Mouse (Mus musculus) embryo, embryonic 9.5 days (tissue): Measurements from ENCODE around the gene Sms.

Experiments used
- DNase-seq: peaks from one replicate; pipeline ENCODE4 v3.0.0-alpha.2; 2017; ENCODE audit errors: extremely low spot score

Sms gene

DNA sequence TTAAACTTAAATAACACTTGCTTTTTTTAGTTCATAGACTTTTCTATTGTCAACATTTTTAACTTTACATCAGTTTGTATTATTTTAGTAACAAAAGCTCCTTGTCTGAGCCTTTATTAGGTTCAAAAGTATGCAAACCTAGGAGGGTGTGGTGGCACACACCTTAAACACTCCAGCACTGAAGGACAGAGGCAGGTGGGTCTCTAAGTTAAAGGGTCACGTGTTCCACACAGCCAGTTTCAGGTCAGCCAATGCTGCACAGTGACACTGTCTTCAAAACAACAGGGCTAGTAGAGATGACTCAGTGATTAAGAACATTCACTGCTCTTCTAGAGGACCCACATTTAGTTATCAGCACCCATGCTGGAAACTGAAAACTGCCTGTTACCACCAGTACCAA is 43.1 kb downstream of the Sms start:
- no peak for DNase-seq

DNA sequence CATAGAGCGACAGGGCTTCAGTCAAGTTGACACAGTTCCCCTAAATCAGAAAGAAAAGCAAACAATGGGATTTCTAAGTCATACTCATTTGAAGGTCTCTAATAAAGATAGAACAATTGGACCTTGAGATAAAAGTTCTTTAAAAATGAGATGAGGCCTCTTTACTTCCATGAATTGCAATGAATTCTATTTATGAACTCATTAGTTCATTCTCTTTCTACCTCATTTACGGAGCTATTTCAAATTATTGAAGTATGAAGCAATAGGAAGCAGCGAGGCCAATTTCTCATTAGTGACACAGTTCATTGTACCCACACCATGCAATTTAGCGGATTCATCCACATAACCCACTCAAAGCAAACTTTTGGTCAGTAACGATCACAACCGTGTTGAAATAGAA is 44.7 kb downstream of the Sms start:
- DNase-seq, result no peak

DNA sequence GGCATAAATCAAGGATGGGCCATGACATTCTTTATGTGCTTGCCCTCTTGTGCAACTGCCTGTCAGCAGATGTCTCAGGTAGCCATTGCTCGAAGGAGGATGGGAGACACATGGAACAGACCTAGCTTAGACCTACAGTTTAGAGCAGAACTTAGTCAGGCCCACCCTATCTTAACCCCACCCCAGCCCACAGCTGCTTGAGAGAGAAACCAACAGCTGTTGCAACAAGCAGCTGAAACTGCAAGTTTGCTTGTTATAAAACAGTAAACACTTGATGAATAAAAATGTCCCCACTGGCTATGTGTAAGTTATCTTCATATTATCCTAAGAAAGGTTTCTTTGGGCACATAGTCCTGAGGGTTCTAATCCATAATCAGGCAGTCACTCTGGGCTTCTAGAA is 57.3 kb downstream of the Sms start:
- no peak for DNase-seq

DNA sequence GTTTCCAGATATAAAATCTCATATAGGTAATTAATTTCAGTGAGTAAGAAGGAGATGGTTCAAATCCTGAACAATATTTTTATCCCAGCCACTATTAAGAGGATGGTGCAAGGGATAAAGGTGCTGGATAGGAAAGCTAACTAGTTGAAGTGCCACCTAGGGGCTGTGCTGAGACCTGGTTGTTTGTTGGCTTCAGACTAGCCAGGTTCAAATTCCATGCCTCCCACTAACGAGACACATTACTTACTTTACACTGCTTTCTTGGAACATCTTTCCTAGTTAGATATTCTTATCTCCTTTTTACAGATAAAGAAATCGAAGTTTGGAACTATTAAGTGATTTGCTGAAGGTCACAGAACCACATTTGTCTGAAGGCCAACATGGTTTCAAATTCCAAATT is 72.6 kb downstream of the Sms start:
- no peak for DNase-seq

DNA sequence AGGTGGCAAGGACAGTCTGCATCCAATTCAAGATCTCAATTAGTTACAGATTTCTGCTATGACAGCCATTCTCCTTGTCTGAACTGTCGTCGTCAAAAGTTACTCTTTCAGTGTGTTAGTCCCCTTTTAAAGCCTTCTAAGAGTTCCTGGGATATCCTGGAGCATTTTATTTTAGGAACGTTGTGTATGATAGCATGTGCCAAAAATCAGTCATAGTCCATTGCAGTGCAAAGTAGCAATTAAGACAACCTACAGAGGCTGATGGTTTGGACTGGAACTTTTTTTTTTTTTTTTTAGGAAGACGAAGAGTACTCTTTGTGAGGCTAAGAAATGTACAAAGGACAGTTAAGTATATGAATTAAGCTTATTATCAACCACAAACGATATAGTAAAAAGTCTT is 76.9 kb downstream of the Sms start, which contains the start of gene Phex:
Gene Phex (minus strand): TSS at position 101 of the 400 bp plus-strand sequence.
- DNase-seq, result no peak

DNA sequence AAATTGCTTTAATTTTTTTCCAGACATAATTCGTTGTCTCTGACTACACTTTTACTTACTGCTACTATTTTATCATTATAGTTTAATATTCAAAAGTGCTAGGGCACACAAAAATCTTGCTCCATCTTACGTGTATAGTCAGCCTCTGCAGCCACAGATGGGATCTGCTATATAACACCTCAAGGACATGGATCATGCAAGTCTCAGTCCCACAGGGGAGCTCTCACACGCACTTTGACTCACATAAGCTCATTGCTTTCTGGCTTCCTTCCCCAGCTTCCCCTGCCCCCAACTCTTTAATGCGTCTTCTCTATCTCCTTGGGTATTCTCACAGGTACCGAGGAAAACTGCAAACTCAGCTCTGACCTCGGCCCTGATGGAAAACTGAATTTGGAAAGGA is 87.2 kb downstream of the Sms start:
- no peak for DNase-seq
